Mouse (Mus musculus): Measurements from ENCODE around the gene Syce1.

Gene Syce1

GRCm38 (mm10) chr7:140787406-140788052, at the start of gene Syce1:
Gene Syce1 (minus strand): TSS chr7:140787852.
- DNase-seq (ENCODE audit: low spot score in 2 of 2) = no peak

DNA sequence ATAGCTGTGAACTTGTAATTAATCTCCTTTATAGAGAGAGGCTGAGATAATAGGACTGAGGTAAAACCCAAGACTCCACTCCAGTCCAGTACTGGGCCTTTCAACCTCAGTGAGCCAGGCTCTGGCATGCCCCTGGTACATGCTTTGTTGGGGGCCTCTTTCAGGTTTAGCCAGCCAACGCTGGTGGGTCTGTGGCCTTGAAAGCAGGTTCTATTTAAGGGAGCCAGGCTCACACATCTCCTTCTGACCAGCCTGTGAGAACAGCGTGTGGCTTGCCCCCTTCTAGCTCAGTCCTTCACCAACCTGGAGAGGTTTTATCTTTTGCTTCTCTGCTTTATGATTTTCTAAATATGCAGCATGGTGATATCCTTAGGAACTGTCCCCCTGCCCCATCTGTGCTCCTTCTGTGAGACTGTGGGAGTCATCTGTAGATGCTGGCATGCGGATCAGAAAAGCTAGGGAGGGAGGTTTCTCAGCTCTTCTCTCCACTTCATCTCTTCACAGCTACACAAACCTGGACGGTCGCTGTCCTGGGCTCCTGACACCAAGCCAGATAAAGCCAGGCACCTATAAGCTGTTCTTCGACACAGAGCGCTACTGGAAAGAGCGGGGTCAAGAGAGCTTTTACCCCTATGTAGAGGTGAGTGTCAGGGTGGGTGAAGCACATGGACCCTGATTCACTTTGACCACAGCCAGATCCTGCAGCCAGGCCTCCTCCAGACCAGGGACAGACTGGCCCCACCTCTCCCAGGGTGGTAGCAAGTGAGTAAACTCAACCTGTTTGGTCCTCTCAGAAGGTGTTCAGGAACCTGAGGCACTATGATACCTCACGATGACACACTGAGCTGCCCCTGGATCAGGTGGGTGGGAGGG, 48.8 kb upstream of the Syce1 start:
- no peak for DNase-seq (ENCODE audit: low spot score in 2 of 2)

GRCm38 (mm10) chr7:140835758-140836087, 48.1 kb upstream of the Syce1 start:
- DNase-seq (ENCODE audit: low spot score in 2 of 2) = no peak

GRCm38 (mm10) chr7:140834968-140835757, 47.5 kb upstream of the Syce1 start, which contains the start of gene Urah:
Gene Urah (plus strand): TSS chr7:140835018.
- DNase-seq (ENCODE audit: low spot score in 2 of 2) = no peak

DNA sequence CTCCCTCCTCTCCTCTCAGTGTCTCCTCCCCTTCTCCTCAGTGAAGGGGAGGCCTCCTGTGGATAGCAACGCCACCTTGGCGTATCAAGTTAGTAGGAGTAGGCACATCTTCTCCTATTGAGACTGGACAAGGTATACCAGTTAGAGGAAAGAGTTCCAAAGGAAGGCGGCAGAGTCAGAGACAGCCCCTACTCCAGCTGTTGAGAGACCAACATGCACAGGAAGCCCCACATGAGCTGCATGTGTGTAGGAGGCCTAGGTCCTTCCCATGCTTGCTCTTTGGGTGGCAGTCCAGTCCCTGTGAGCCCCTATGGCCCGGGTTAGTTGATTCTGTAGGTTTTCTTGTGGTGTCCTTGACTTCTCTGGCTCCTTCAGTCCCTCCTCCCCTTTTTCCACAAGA, 45.7 kb upstream of the Syce1 start:
- no peak for DNase-seq (ENCODE audit: low spot score in 2 of 2)

GRCm38 (mm10) chr7:140831447-140831846, 43.8 kb upstream of the Syce1 start:
- no peak for DNase-seq (ENCODE audit: low spot score in 2 of 2)

GRCm38 (mm10) chr7:140828171-140828881, 40.7 kb upstream of the Syce1 start:
- DNase-seq (ENCODE audit: low spot score in 2 of 2) = no peak

GRCm38 (mm10) chr7:140822731-140823130, 35.1 kb upstream of the Syce1 start:
- no peak for DNase-seq (ENCODE audit: low spot score in 2 of 2)

DNA sequence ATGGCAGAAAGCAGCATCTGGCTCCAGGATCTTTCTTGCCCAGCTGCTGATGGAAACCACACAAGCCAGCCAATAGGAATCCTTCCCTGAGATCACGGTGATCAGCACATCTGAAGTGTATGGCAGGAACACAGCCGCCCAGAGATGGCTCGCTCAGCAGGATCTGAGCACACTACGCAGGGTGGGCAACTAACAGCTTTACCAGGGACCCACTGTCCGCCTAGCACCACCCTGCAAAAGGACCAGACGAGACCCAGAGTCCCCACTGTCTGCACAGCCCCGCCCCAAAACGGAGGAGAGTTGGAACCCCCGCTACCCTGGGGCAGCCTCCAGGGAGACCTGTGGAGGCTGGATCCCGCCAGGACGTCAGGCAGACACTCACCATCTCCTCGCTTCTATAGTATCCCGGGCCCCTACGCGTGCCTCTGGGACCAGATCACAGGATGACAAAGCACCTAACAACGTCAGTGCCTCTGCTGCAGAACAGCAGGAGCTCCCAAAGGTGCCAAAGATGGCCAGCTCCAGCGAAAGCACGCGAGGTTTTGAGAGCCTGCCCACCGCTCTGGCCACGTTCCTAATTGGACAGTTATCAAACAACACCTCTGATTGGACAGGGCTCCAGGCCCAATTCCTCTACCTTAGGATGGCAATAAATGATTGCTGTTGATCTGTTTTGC, 34.1 kb upstream of the Syce1 start, which contains the start of gene Zfp941:
TSS of gene Zfp941 (minus strand) at position 526 of the 677 bp plus-strand sequence.
- DNase-seq (ENCODE audit: low spot score in 2 of 2) = no peak

DNA sequence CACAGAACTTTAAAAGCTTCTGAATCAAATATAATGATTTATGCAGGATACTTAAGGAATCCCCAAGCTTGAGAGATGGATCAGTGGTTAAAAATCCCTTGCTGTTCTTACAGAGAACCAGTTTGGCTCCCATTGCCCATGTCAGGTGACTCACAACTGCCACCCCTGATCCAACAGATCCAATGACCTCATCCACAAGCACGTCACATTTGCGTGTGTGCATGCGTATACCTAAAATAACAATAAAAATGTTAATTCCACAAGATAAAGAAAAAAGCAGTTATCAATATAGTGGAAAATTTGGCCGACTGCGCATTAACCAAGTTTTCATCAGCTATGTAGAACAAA, 33.6 kb upstream of the Syce1 start:
- no peak for DNase-seq (ENCODE audit: low spot score in 2 of 2)

DNA sequence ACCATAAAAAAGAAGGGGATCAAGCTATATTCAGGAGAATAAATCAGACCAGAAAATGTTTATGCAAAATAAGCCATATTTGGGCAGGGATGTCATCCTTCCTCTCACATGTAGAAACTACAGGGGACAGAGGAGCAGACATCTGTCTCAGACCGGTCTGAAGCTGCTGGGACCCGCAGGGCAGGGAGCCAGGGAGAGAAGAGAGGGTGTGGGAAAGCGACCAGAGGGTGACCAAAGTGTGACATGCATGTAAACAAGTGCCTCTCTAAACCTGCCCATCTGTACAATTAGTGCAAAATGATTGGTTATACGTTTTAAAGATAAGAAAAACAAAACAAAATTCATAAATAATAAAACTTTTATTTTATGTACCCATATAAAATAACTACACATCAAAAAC, 32.5 kb upstream of the Syce1 start:
- no peak for DNase-seq (ENCODE audit: low spot score in 2 of 2)

GRCm38 (mm10) chr7:140812850-140813249, 25.2 kb upstream of the Syce1 start:
- no peak for DNase-seq (ENCODE audit: low spot score in 2 of 2)

- DNase-seq (ENCODE audit: low spot score in 2 of 2) = no peak
Measured at GRCm38 (mm10) chr7:140811714-140812113, 24.1 kb upstream of the Syce1 start.

- no peak for DNase-seq (ENCODE audit: low spot score in 2 of 2)
Measured at GRCm38 (mm10) chr7:140810496-140810895, 22.8 kb upstream of the Syce1 start.

DNA sequence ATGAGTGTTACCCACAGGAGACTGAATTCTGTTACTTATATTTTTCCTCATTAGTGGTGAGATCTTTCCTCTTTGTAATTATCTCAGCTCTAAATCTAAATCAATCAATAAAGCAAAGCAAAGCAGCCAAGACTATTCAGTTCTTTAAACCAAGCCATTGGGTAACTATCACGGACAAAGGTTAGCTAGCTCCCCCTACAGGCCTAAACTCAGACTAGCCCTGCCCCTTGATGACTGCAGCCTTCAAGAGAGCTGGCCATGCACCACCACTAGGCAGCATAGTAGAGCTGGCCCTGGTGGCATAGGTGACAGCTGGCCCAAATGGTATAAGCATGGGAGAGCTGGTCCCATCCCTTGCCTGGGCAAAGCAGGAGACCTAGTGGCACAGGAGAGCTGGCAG, 18.1 kb upstream of the Syce1 start:
- DNase-seq (ENCODE audit: low spot score in 2 of 2) = peak in 1 of 2 experiments; percentile 22

GRCm38 (mm10) chr7:140802629-140803028, 15.0 kb upstream of the Syce1 start:
- DNase-seq (ENCODE audit: low spot score in 2 of 2) = no peak

DNA sequence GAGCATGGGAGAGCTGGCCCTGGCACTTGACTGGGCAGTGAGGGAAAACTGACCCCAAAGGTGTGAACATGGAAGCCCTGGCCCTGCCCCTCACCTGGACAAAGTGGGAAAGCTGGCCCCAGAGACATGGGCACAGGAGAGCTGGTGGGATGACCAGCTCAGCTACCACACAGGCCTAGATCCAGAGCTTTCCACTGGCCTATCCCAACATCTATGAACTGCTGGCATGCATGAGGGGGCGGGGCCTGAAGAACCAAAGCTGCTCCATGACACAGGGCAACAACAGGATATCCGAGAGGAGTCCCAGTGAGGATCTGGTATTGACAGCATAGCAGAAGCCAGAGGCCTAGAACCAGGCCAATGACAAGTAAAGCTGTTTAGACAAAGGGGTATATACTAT, 10.6 kb upstream of the Syce1 start:
- DNase-seq (ENCODE audit: low spot score in 2 of 2) = no peak

- DNase-seq (ENCODE audit: low spot score in 2 of 2) = no peak
Measured at GRCm38 (mm10) chr7:140797619-140798018, 10.0 kb upstream of the Syce1 start.

DNA sequence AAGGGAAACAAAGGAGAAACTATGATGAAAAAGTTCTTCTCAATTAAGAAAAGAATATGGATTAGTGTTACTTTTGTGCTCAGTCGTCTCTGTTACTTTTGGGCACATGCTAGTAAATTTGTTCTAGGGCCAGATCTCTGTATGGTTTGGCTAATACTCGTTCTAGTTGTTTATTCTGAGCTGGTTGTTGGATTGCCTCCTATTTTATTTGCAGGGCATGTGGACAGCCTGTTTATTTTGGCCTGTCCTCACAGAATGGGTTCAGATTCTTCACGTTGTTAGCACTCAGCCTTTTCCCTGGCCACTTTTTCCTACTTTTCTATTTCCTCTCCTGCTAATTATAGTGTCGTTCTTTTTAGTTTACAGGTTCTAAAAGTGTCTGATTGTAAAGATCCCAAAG, 5.9 kb upstream of the Syce1 start:
- no peak for DNase-seq (ENCODE audit: low spot score in 2 of 2)

- no peak for DNase-seq (ENCODE audit: low spot score in 2 of 2)
Measured at GRCm38 (mm10) chr7:140788053-140788435, 392 bp upstream of the Syce1 start.

DNA sequence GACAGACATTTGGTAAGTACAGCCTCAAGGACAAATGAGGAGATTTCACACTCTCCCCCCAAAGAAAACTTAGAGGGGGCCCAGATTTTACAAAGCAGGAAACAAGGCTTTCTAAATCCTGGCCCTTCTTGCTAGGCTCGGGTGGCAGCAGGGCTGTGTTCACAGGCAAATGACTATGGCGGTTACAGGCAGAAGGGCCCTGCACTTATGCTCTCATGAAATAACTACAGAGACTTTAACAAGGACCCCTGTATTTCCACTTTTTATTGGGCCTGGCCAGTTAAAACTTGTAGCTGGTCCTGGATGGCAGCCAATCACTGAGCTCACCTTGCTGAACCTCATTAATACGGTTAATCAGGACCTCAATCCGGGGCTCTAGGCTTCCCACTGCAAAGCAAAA, 7.1 kb downstream of the Syce1 start:
- no peak for DNase-seq (ENCODE audit: low spot score in 2 of 2)
